Mouse (Mus musculus): ENCODE measurements at regions not wholly inside any gene's neighbourhood (a gene's known extent, or its start where the extent isn't known, plus 50 kb on each side); places are given as distances from the start of the nearest gene placed in this dataset.

DNA sequence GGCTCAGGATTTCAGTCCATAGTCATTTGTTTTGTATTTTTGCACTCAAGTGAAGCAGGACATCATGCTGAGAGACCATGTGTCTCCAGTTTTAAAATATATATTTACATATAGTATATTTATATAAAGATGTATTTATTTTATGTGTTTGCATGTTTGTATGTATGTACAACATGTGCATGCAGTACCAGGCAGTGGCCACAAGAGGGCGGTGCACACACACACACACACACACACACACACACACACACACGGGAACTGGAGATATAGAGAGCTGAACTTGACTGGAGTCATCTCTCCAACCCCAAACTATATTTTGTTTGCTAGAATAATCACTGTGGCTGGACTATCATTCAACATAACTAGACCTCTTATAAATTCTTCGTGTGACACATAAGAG, 66.1 kb upstream of the Sec14l1 start:
- TF ChIP-seq CTCF (IDR thresholded peaks at IDR 0.05; ENCODE audit: borderline replicate concordance, insufficient read depth, low read depth, low read length) (peak; percentile 36; the same call in 1 of the 2 replicates), POLR2A (IDR thresholded peaks at IDR 0.05; ENCODE audit: borderline replicate concordance, insufficient read depth, low read length) (no peak)

All from cerebellum, adult 2 months (tissue).